Mouse (Mus musculus) MEL (cell line): ENCODE data around the gene Sft2d2. TPM values are rescaled to one million over a fixed set of nuclear protein-coding genes. Genes with fewer than 3 reads are reported as not detected.

Source experiments
- DNase-seq: peaks from one replicate; pipeline ENCODE4 v3.0.0; 2011; ENCODE audit warnings: low read depth, low spot score
- H3K27ac ChIP-seq: 2 replicates; pipeline ENCODE4 v1.5.1; 2012; ENCODE audit warnings: low read depth, mild to moderate bottlenecking, control low read depth, low read length, moderate library complexity; ENCODE audit not compliant: control insufficient read depth
- H3K27me3 ChIP-seq, 2 experiments: fragments of 150-350 bp in 1 of 2; sonication (generic) in 1 of 2; 2 replicates each; pipeline ENCODE4 v1.6.1; 2012; ENCODE audit warnings: low read length in 2 of 2, mild to moderate bottlenecking in 2 of 2, improper control_type of control experiment in 1 of 2, moderate library complexity in 1 of 2; ENCODE audit not compliant: insufficient read depth in 2 of 2, control insufficient read depth in 1 of 2
- H3K36me3 ChIP-seq, 2 experiments: 2 replicates each; pipeline ENCODE4 v1.6.1; 2012 to 2014; ENCODE audit warnings: low read length in 2 of 2, improper control_type of control experiment in 1 of 2, inconsistent platforms in 1 of 2, mild to moderate bottlenecking in 1 of 2; ENCODE audit not compliant: insufficient read depth in 2 of 2, control insufficient read depth in 1 of 2
- H3K4me1 ChIP-seq, 2 experiments: fragments of 150-350 bp in 1 of 2; sonication (generic) in 1 of 2; 2 replicates each; pipeline ENCODE4 v1.6.1; 2012; ENCODE audit warnings: low read length in 2 of 2, improper control_type of control experiment in 1 of 2, mild to moderate bottlenecking in 1 of 2; ENCODE audit not compliant: insufficient read depth in 2 of 2, control insufficient read depth in 1 of 2
- H3K4me3 ChIP-seq, 2 experiments: fragments of 150-350 bp in 1 of 2; sonication (generic) in 1 of 2; 2 replicates each; pipeline ENCODE4 v1.5.1; 2012; ENCODE audit warnings: low read depth in 2 of 2, low read length in 2 of 2, mild to moderate bottlenecking in 2 of 2, moderate library complexity in 2 of 2, control low read depth in 1 of 2, improper control_type of control experiment in 1 of 2; ENCODE audit not compliant: control insufficient read depth in 1 of 2, insufficient read depth in 1 of 2
- H3K79me2 ChIP-seq: 2 replicates; pipeline ENCODE4 v1.6.1; 2012; ENCODE audit warnings: mild to moderate bottlenecking, low read length, moderate library complexity; ENCODE audit not compliant: control insufficient read depth, poor library complexity, insufficient read depth
- H3K9ac ChIP-seq: 2 replicates; pipeline ENCODE4 v1.6.1; 2012; ENCODE audit warnings: low read depth, mild to moderate bottlenecking, control low read depth, low read length, moderate library complexity; ENCODE audit not compliant: control insufficient read depth, poor library complexity, severe bottlenecking
- H3K9me3 ChIP-seq: fragments of 150-350 bp; sonication (generic); replicated peaks from 2 replicates; pipeline ENCODE4 v1.6.1; 2012; ENCODE audit warnings: mild to moderate bottlenecking, low read length, improper control_type of control experiment, moderate library complexity; ENCODE audit not compliant: insufficient read depth
- BHLHE40 ChIP-seq: IDR thresholded peaks from 2 replicates; pipeline ENCODE4 v1.6.1; 2012; ENCODE audit warnings: low read depth, mild to moderate bottlenecking, inconsistent platforms, low read length, improper control_type of control experiment, borderline replicate concordance
- CHD1 ChIP-seq: IDR thresholded peaks from 2 replicates; pipeline ENCODE4 v1.6.1; 2012; ENCODE audit warnings: low read depth, mild to moderate bottlenecking, inconsistent platforms, low read length, improper control_type of control experiment
- CHD2 ChIP-seq: IDR thresholded peaks from 2 replicates; pipeline ENCODE4 v1.6.1; 2011; ENCODE audit warnings: low read length, improper control_type of control experiment
- E2F4 ChIP-seq: IDR thresholded peaks from 2 replicates; pipeline ENCODE4 v1.6.1; 2011; ENCODE audit warnings: low read depth, low read length, improper control_type of control experiment, borderline replicate concordance
- ELF1 ChIP-seq: IDR thresholded peaks from 2 replicates; pipeline ENCODE4 v1.6.1; 2014; ENCODE audit warnings: low read depth, mild to moderate bottlenecking, inconsistent platforms, low read length, improper control_type of control experiment, moderate library complexity
- GABPA ChIP-seq: IDR thresholded peaks from 2 replicates; pipeline ENCODE4 v1.6.1; 2012; ENCODE audit warnings: low read depth, mild to moderate bottlenecking, inconsistent platforms, low read length, improper control_type of control experiment, moderate library complexity
- GATA1 ChIP-seq: IDR thresholded peaks from 2 replicates; pipeline ENCODE4 v1.6.1; 2011; ENCODE audit warnings: low read depth, low read length, improper control_type of control experiment
- HCFC1 ChIP-seq: IDR thresholded peaks from 2 replicates; pipeline ENCODE4 v1.6.1; 2012; ENCODE audit warnings: low read depth, mild to moderate bottlenecking, inconsistent platforms, low read length, improper control_type of control experiment, moderate library complexity
- JUND ChIP-seq: IDR thresholded peaks from 2 replicates; pipeline ENCODE4 v1.6.1; 2011; ENCODE audit warnings: low read depth, mild to moderate bottlenecking, improper control_type of control experiment, low read length
- MAFK ChIP-seq: IDR thresholded peaks from 2 replicates; pipeline ENCODE4 v1.6.1; 2011; ENCODE audit warnings: low read depth, mild to moderate bottlenecking, low read length, improper control_type of control experiment, borderline replicate concordance
- MAZ ChIP-seq: IDR thresholded peaks from 2 replicates; pipeline ENCODE4 v1.6.1; 2012; ENCODE audit warnings: low read depth, mild to moderate bottlenecking, inconsistent platforms, low read length, improper control_type of control experiment
- MXI1 ChIP-seq: IDR thresholded peaks from 2 replicates; pipeline ENCODE4 v1.6.1; 2011; ENCODE audit warnings: mild to moderate bottlenecking, low read depth, low read length, improper control_type of control experiment
- MYB ChIP-seq: IDR thresholded peaks from 2 replicates; pipeline ENCODE4 v1.6.1; 2011; ENCODE audit warnings: mild to moderate bottlenecking, low read depth, low read length, improper control_type of control experiment
- MYC ChIP-seq: IDR thresholded peaks from 2 replicates; pipeline ENCODE4 v1.6.1; 2011; ENCODE audit warnings: low read depth, mild to moderate bottlenecking, low read length, improper control_type of control experiment, moderate library complexity
- NELFE ChIP-seq: IDR thresholded peaks from 2 replicates; pipeline ENCODE4 v1.6.1; 2011; ENCODE audit warnings: low read depth, low read length, improper control_type of control experiment
- NRF1 ChIP-seq: IDR thresholded peaks from 2 replicates; pipeline ENCODE4 v1.6.1; 2014; ENCODE audit warnings: low read depth, mild to moderate bottlenecking, inconsistent platforms, low read length, improper control_type of control experiment, moderate library complexity; ENCODE audit not compliant: poor library complexity, insufficient read depth, severe bottlenecking
- POLR2A ChIP-seq, 2 experiments: IDR thresholded peaks; 2 replicates each; pipeline ENCODE4 v1.6.1; 2011 to 2012; ENCODE audit warnings: low read length in 2 of 2, mild to moderate bottlenecking in 2 of 2, control low read depth in 1 of 2, improper control_type of control experiment in 1 of 2, low read depth in 1 of 2, moderate library complexity in 1 of 2; ENCODE audit not compliant: control insufficient read depth in 1 of 2, insufficient read depth in 1 of 2, poor library complexity in 1 of 2
- POLR2AphosphoS2 ChIP-seq: IDR thresholded peaks from 2 replicates; pipeline ENCODE4 v1.6.1; 2011; ENCODE audit warnings: low read length, improper control_type of control experiment
- POLR2AphosphoS5 ChIP-seq: IDR thresholded peaks from 2 replicates; pipeline ENCODE4 v1.6.1; 2012; ENCODE audit warnings: low read depth, borderline replicate concordance, mild to moderate bottlenecking, inconsistent platforms, low read length, moderate library complexity, mixed read lengths
- RCOR1 ChIP-seq: IDR thresholded peaks from 2 replicates; pipeline ENCODE4 v1.6.1; 2012; ENCODE audit warnings: low read depth, mild to moderate bottlenecking, inconsistent platforms, low read length, improper control_type of control experiment
- SIN3A ChIP-seq: IDR thresholded peaks from 2 replicates; pipeline ENCODE4 v1.6.1; 2012; ENCODE audit warnings: low read length, improper control_type of control experiment, inconsistent platforms
- SMC3 ChIP-seq: IDR thresholded peaks from 2 replicates; pipeline ENCODE4 v1.6.1; 2011; ENCODE audit warnings: low read depth, low read length, improper control_type of control experiment
- TAL1 ChIP-seq: IDR thresholded peaks from 2 replicates; pipeline ENCODE4 v1.6.1; 2012; ENCODE audit warnings: mild to moderate bottlenecking, inconsistent platforms, low read length, moderate library complexity, mixed read lengths
- TBP ChIP-seq: IDR thresholded peaks from 2 replicates; pipeline ENCODE4 v1.8.0; 2011; ENCODE audit warnings: low read depth, low read length, improper control_type of control experiment
- TCF12 ChIP-seq: IDR thresholded peaks from 2 replicates; pipeline ENCODE4 v1.6.1; 2014; ENCODE audit warnings: low read depth, mild to moderate bottlenecking, inconsistent platforms, low read length, improper control_type of control experiment, moderate library complexity
- UBTF ChIP-seq: IDR thresholded peaks from 2 replicates; pipeline ENCODE4 v1.6.1; 2012; ENCODE audit warnings: low read depth, mild to moderate bottlenecking, inconsistent platforms, low read length, improper control_type of control experiment, moderate library complexity, borderline replicate concordance; ENCODE audit not compliant: insufficient read depth
- USF1 ChIP-seq: IDR thresholded peaks from 2 replicates; pipeline ENCODE4 v1.6.1; 2014; ENCODE audit warnings: low read depth, mild to moderate bottlenecking, inconsistent platforms, low read length, improper control_type of control experiment, moderate library complexity
- ZC3H11A ChIP-seq: IDR thresholded peaks from 2 replicates; pipeline ENCODE4 v1.6.1; 2012; ENCODE audit warnings: low read depth, mild to moderate bottlenecking, inconsistent platforms, low read length, improper control_type of control experiment
- ZKSCAN1 ChIP-seq: IDR thresholded peaks from 2 replicates; pipeline ENCODE4 v1.6.1; 2012; ENCODE audit warnings: low read depth, mild to moderate bottlenecking, inconsistent platforms, low read length, improper control_type of control experiment, moderate library complexity
- polyA plus RNA-seq, 2 experiments: library from polyadenylated mRNA; stranded (reverse) in 1 of 2; unstranded in 1 of 2; fragments of >175 nt in 1 of 2; fragments of >200 nt in 1 of 2; gene quantifications; 2 replicates each; pipeline versions ENCODE4 v1.2.1 to v1.2.4; 2012; ENCODE audit warnings: low replicate concordance in 2 of 2, low read depth in 1 of 2; ENCODE audit not compliant: insufficient read length in 2 of 2, insufficient read depth in 1 of 2, missing spikeins in 1 of 2
- total RNA-seq: library from RNA; depleted of rRNA; stranded (reverse); fragments of 300-350 nt; gene quantifications from 2 replicates; pipeline ENCODE4 v1.2.3, GENCODE M21; 2012

The Sft2d2 gene
- total and polyA plus RNA-seq, 3 experiments, result 4.0 to 8.9 TPM; not detected in 1

GRCm38 (mm10) chr1:165133279-165133678, 61.0 kb downstream of the Sft2d2 start:
- TF ChIP-seq UBTF (no peak), POLR2AphosphoS5 (no peak), MYC (no peak), NELFE (no peak), POLR2A (IDR thresholded peaks at IDR 0.05; ENCODE audit: control insufficient read depth in 1 of 2, insufficient read depth in 1 of 2, low read depth in 1 of 2, low read length in 2 of 2, poor library complexity in 1 of 2) (no peak), TAL1 (no peak), TCF12 (no peak), RCOR1 (no peak), MAFK (no peak), GABPA (no peak), GATA1 (no peak), SMC3 (no peak), ZC3H11A (no peak), MAZ (no peak), POLR2AphosphoS2 (no peak), CHD2 (no peak), TBP (no peak), BHLHE40 (no peak), USF1 (no peak)
- TF ChIP-seq, all 39 proteins: peak for 0
- Histone ChIP-seq H3K9me3 (no peaks in the 10 kb centered on the region), H3K4me3 (no peak overlapping the region), H3K79me2 (no peaks in the 10 kb centered on the region), H3K27ac (no peak overlapping the region), H3K36me3 (no peaks in the 10 kb centered on the region), H3K27me3 (peaks cover 0 to 1% of the 10 kb centered on the region in 2 experiments; a peak in 2 of 4 replicates), H3K9ac (no peak overlapping the region), H3K4me1 (0 out of 4 replicates have a peak, but pooled peaks cover 0 to 3% of the 10 kb centered on the region in 2 experiments)
- no peak for DNase-seq

- Histone ChIP-seq H3K36me3 (no peaks in the 10 kb centered on the region), H3K79me2 (no peaks in the 10 kb centered on the region), H3K27ac (no peak overlapping the region), H3K4me3 (no peak overlapping the region), H3K9ac (no peak overlapping the region), H3K9me3 (no peaks in the 10 kb centered on the region), H3K27me3 (peaks cover 0 to 1% of the 10 kb centered on the region in 2 experiments; a peak in 2 of 4 replicates), H3K4me1 (0 out of 4 replicates have a peak, but pooled peaks cover 0 to 3% of the 10 kb centered on the region in 2 experiments)
- peak; percentile 86 for DNase-seq
- no peak; the same call in 1 of the 2 replicates for TF ChIP-seq MXI1
- no peak for TF ChIP-seq UBTF
- TF ChIP-seq CHD1, result no peak
- no peak for TF ChIP-seq NELFE
- TF ChIP-seq E2F4, result no peak
- no peak for TF ChIP-seq ZKSCAN1
- no peak for TF ChIP-seq JUND
- no peak for TF ChIP-seq NRF1
- no peak for TF ChIP-seq MAZ
- no peak for TF ChIP-seq GABPA
- TF ChIP-seq POLR2A (IDR thresholded peaks at IDR 0.05; ENCODE audit: control insufficient read depth in 1 of 2, insufficient read depth in 1 of 2, low read depth in 1 of 2, low read length in 2 of 2, poor library complexity in 1 of 2), result no peak
- TF ChIP-seq BHLHE40, result no peak
- no peak for TF ChIP-seq RCOR1
- no peak for TF ChIP-seq MYB
- TF ChIP-seq SMC3, result peak; percentile 46
- TF ChIP-seq GATA1, result no peak
- TF ChIP-seq SIN3A, result no peak
- TF ChIP-seq ELF1, result no peak
- TF ChIP-seq USF1, result no peak
- TF ChIP-seq CHD2, result no peak
- no peak for TF ChIP-seq HCFC1
Observed at GRCm38 (mm10) chr1:165132187-165132877, 61.9 kb downstream of the Sft2d2 start.
